In genomic region chr2:38402611-38403010, GRCm38 (mm10) we compare ENCODE assay signal across 25 mouse cellular contexts.
DNase-seq lines count a peak whose midpoint lies in the region; ATAC-seq and TF ChIP-seq lines count a peak whose summit lies in the region.
"Had no signal": no experiment of that assay in that cellular context is flagged by ENCODE, and none has a peak within 500 bp of the region (broad histone marks: within the 10 kb centered on the region; RNA-seq: fewer than 3 reads in every experiment).

No protein-coding gene starts in this region.

- H3K4me2 ChIP-seq in midbrain, embryonic 11.5 days, result no peak overlapping the region
- no peak overlapping the region for H3K4me2 ChIP-seq in midbrain, embryonic 14.5 days (ENCODE audit: low read length)
- no peak overlapping the region for H3K4me2 ChIP-seq in stomach, postnatal 0 days (replicated peaks; ENCODE audit: low read depth)
- H3K4me2 ChIP-seq: heart, embryonic 15.5 days; hindbrain, embryonic 13.5 days; liver, embryonic 12.5 days; midbrain, embryonic 13.5 days; neural tube, embryonic 12.5 days had no signal

- H3K4me1 ChIP-seq in midbrain, embryonic 11.5 days (ENCODE audit: control insufficient read depth, insufficient read depth, low read length), result no peaks in the 10 kb centered on the region
- H3K4me1 ChIP-seq in midbrain, embryonic 14.5 days (ENCODE audit: control insufficient read depth, insufficient read depth, low read length), result peaks cover 6% of the 10 kb centered on the region; the same call in 1 of the 2 replicates
- H3K4me1 ChIP-seq in cortical plate, adult 2 months (ENCODE audit: control insufficient read depth, insufficient read depth, low read length), result peaks cover 7% of the 10 kb centered on the region
- no peaks in the 10 kb centered on the region for H3K4me1 ChIP-seq in stomach, postnatal 0 days (replicated peaks; ENCODE audit: control insufficient read depth, insufficient read depth)
- H3K4me1 ChIP-seq: heart, embryonic 15.5 days; liver, embryonic 12.5 days had no signal

- no peaks in the 10 kb centered on the region for H3K36me3 ChIP-seq in midbrain, embryonic 11.5 days (ENCODE audit: control insufficient read depth, insufficient read depth, low read length)
- H3K36me3 ChIP-seq in midbrain, embryonic 14.5 days (ENCODE audit: control insufficient read depth, insufficient read depth, low read length), result no peaks in the 10 kb centered on the region
- no peaks in the 10 kb centered on the region for H3K36me3 ChIP-seq in stomach, postnatal 0 days (ENCODE audit: control insufficient read depth, insufficient read depth, low read length)
- H3K36me3 ChIP-seq: heart, embryonic 15.5 days; hindbrain, embryonic 13.5 days; liver, embryonic 12.5 days; midbrain, embryonic 13.5 days; neural tube, embryonic 12.5 days had no signal

- no peak overlapping the region for H3K27ac ChIP-seq in midbrain, embryonic 11.5 days (ENCODE audit: low read depth, low read length)
- H3K27ac ChIP-seq in midbrain, embryonic 14.5 days (replicated peaks; ENCODE audit: low read depth, low read length), result no peak overlapping the region
- 0 out of 2 replicates have a peak overlapping the region, but pooled peaks have one; percentile 39 for H3K27ac ChIP-seq in cortical plate, adult 2 months (ENCODE audit: insufficient read depth, low read length)
- no peak overlapping the region for H3K27ac ChIP-seq in stomach, postnatal 0 days (replicated peaks)
- H3K27ac ChIP-seq: heart, embryonic 15.5 days; hindbrain, embryonic 13.5 days; liver, embryonic 12.5 days; midbrain, embryonic 13.5 days; neural tube, embryonic 12.5 days had no signal

- TF ChIP-seq POLR2A in cortical plate, adult 2 months (IDR thresholded peaks at IDR 0.05; ENCODE audit: extremely low read depth, insufficient read depth, low read length), result no peak

- DNase-seq in frontal cortex, postnatal 36 days (ENCODE audit: low spot score in 2 of 2), result peak; percentile 33 to 60
- no peak for DNase-seq in frontal cortex, postnatal 10 days (ENCODE audit: low spot score in 2 of 2)
- peak; percentile 47 for DNase-seq in midbrain, embryonic 11.5 days (ENCODE audit: low spot score, missing footprints)
- DNase-seq in midbrain, embryonic 14.5 days, result no peak
- DNase-seq in left cerebral cortex, postnatal 25 days (ENCODE audit: low spot score in 2 of 2), result peak; percentile 37 to 87
- no peak for DNase-seq in spleen, postnatal 36 days (ENCODE audit: low spot score in 2 of 2)
- DNase-seq in stomach, postnatal 0 days (ENCODE audit: low spot score), result no peak
- DNase-seq: adrenal gland, adult 8-10 months; cerebellum, adult 18-20 months; cerebellum, postnatal 14 days; gastrocnemius, postnatal 36 days; heart, postnatal 36 days; kidney, adult 18-20 months; kidney, postnatal 4 days; lung, adult 18-20 months; lung, postnatal 10 days; thymus, postnatal 14 days had no signal

- no peak for TF ChIP-seq CTCF in cortical plate, adult 2 months (IDR thresholded peaks at IDR 0.05; ENCODE audit: extremely low read depth, insufficient read depth, low read length)
- no peak for TF ChIP-seq CTCF in stomach, postnatal 0 days (IDR thresholded peaks at IDR 0.05; ENCODE audit: low read depth)

- H3K9me3 ChIP-seq in midbrain, embryonic 11.5 days (ENCODE audit: control insufficient read depth, low read length), result no peaks in the 10 kb centered on the region
- no peaks in the 10 kb centered on the region for H3K9me3 ChIP-seq in midbrain, embryonic 14.5 days (ENCODE audit: control insufficient read depth, low read length)
- no peaks in the 10 kb centered on the region for H3K9me3 ChIP-seq in stomach, postnatal 0 days (ENCODE audit: control insufficient read depth, low read length)
- H3K9me3 ChIP-seq: heart, embryonic 15.5 days; hindbrain, embryonic 13.5 days; liver, embryonic 12.5 days; midbrain, embryonic 13.5 days; neural tube, embryonic 12.5 days had no signal

- TF ChIP-seq EP300 in stomach, postnatal 0 days (optimal IDR thresholded peaks at IDR 0.05), result no peak

- intact Hi-C loops in left cerebral cortex, postnatal 25 days (cut with DNase I), result loop anchor here (2.0 kb wide), 1 partner anchor 46 kb away; no protein-coding TSS in a partner anchor

- H3K4me3 ChIP-seq in midbrain, embryonic 11.5 days (ENCODE audit: low read depth, low read length), result no peak overlapping the region
- H3K4me3 ChIP-seq in midbrain, embryonic 14.5 days (replicated peaks; ENCODE audit: low read depth, low read length), result no peak overlapping the region
- H3K4me3 ChIP-seq in cortical plate, adult 2 months (ENCODE audit: insufficient read depth, low read length), result no peak overlapping the region
- no peak overlapping the region for H3K4me3 ChIP-seq in stomach, postnatal 0 days (ENCODE audit: low read depth, low read length)
- H3K4me3 ChIP-seq: heart, embryonic 15.5 days; hindbrain, embryonic 13.5 days; liver, embryonic 12.5 days; midbrain, embryonic 13.5 days; neural tube, embryonic 12.5 days had no signal

- ATAC-seq in midbrain, embryonic 11.5 days (ENCODE audit: low FRiP score), result no peak
- ATAC-seq in midbrain, embryonic 14.5 days (ENCODE audit: low FRiP score, low TSS enrichment), result no peak
- ATAC-seq in stomach, postnatal 0 days (ENCODE audit: low FRiP score, low TSS enrichment), result no peak
- ATAC-seq: activated CD4-positive, CD25-positive, alpha-beta regulatory T cell, adult 4 months; inflammation-experienced regulatory T-cells, adult 6 months; liver, embryonic 12.5 days; midbrain, embryonic 13.5 days had no signal

- H3K9ac ChIP-seq in midbrain, embryonic 11.5 days (ENCODE audit: low read length), result no peak overlapping the region
- H3K9ac ChIP-seq in midbrain, embryonic 14.5 days (replicated peaks; ENCODE audit: low read length), result no peak overlapping the region
- no peak overlapping the region for H3K9ac ChIP-seq in stomach, postnatal 0 days (ENCODE audit: low read length)
- H3K9ac ChIP-seq: heart, embryonic 15.5 days; hindbrain, embryonic 13.5 days; liver, embryonic 12.5 days; midbrain, embryonic 13.5 days; neural tube, embryonic 12.5 days had no signal

- H3K27me3 ChIP-seq in midbrain, embryonic 11.5 days (ENCODE audit: control insufficient read depth, insufficient read depth, low read length), result peaks cover 2% of the 10 kb centered on the region; the same call in 1 of the 2 replicates
- H3K27me3 ChIP-seq in midbrain, embryonic 14.5 days (ENCODE audit: control insufficient read depth, insufficient read depth, low read length), result no peaks in the 10 kb centered on the region
- no peaks in the 10 kb centered on the region for H3K27me3 ChIP-seq in stomach, postnatal 0 days (ENCODE audit: control insufficient read depth, insufficient read depth, low read length)
- H3K27me3 ChIP-seq: midbrain, embryonic 13.5 days; neural tube, embryonic 12.5 days had no signal

- WGBS in midbrain, embryonic 11.5 days, result 93% methylated on average over 1 of the region's 1 CpGs
- whole genome bisulfite sequencing in midbrain, embryonic 14.5 days, result 95% methylated on average over 1 of the region's 1 CpGs
- WGBS in stomach, postnatal 0 days, result 88% methylated on average over 1 of the region's 1 CpGs

Comparison
In these comparisons a context has a peak if more than half of its experiments do, and no peak if none do; other contexts are left out.
1. DNase-seq: peak in frontal cortex, postnatal 36 days (2 of 2), midbrain, embryonic 11.5 days (single experiment) and left cerebral cortex, postnatal 25 days (2 of 2); none in frontal cortex, postnatal 10 days (0 of 2), midbrain, embryonic 14.5 days (single experiment), spleen, postnatal 36 days (0 of 2) and stomach, postnatal 0 days (single experiment).